Mouse (Mus musculus) gastrocnemius, adult 2 months (tissue): ENCODE measurements around the gene Sox18. TPM values are rescaled to one million over a fixed set of nuclear protein-coding genes. Genes with fewer than 3 reads are reported as not detected.

ENCODE experiments used
- DNase-seq: peaks from one replicate; pipeline ENCODE4 v3.0.0; 2022
- H3K27ac ChIP-seq: fragments of 200-600 bp; 2 replicates; pipeline ENCODE4 v1.8.1; 2022; ENCODE audit warnings: mild to moderate bottlenecking
- H3K4me3 ChIP-seq: fragments of 200-600 bp; 2 replicates; pipeline ENCODE4 v1.8.1; 2022; ENCODE audit warnings: mild to moderate bottlenecking, moderate library complexity
- CTCF ChIP-seq: fragments of 200-600 bp; IDR thresholded peaks from 2 replicates; pipeline ENCODE4 v1.8.1; 2022; ENCODE audit warnings: antibody characterized with exemption, mild to moderate bottlenecking, moderate library complexity
- intact Hi-C: fragments of 180-260 bp; cut with DNase I; formaldehyde crosslinking; loops from one replicate; pipeline ENCODE4 v1.15.1; 2025
- total RNA-seq, 2 experiments: library from RNA; stranded (reverse); gene quantifications; 2 replicates each; pipeline ENCODE4 v1.2.3; 2021

Gene Sox18
- total RNA-seq, 2 experiments from 2014 or later, result 10.4 to 15.3 TPM

GRCm38 (mm10) chr2:181658930-181659555, 12.4 kb downstream of the Sox18 start:
- intact Hi-C loops, result loop anchor here (1.0 to 5.0 kb wide), 2 partner anchors 18 to 48 kb away; no protein-coding TSS in a partner anchor
- DNase-seq, result peak; percentile 73
- no peak overlapping the region; the same call in 1 of the 2 replicates for H3K4me3 ChIP-seq
- H3K27ac ChIP-seq, result peak overlapping the region; percentile 72
- TF ChIP-seq CTCF, result no peak

DNA sequence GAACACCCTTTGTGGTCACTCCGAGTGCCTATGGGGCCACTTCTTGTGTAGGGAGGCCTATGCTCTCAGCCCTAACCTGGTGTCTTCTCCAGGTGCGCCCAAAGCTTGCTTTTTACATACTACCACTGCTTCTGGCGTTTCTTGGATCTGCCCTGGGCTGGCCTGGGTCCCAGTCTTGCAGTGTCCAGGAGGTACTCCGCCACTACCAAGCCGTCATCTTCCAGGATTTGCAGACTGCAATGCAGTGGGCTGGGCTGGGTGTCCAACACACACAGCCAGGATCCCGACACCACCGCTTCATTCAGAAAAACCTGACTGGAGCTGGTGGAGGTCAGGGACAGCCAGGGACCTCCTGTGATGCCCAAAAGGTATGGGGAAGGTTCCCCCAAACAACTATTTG, 12.9 kb downstream of the Sox18 start:
- no peak for TF ChIP-seq CTCF
- peak overlapping the region; percentile 72 for H3K27ac ChIP-seq
- intact Hi-C loops, result loop anchor here (5.0 kb wide), 1 partner anchor 49 kb away; no protein-coding TSS in a partner anchor
- no peak overlapping the region for H3K4me3 ChIP-seq
- DNase-seq, result no peak

- DNase-seq, result no peak
- no peak overlapping the region for H3K4me3 ChIP-seq
- peak overlapping the region; percentile 20; the same call in 1 of the 2 replicates for H3K27ac ChIP-seq
- no peak for TF ChIP-seq CTCF
- intact Hi-C loops, result loop anchor here (5.0 kb wide), 1 partner anchor 50 kb away; no protein-coding TSS in a partner anchor
Observed at GRCm38 (mm10) chr2:181657441-181657840, 14.0 kb downstream of the Sox18 start.

- no peak for TF ChIP-seq CTCF
- no peak within 1 kb of the TSS for H3K4me3 ChIP-seq
- intact Hi-C loops, result loop anchor here (5.0 kb wide), 1 partner anchor 51 kb away; no protein-coding TSS in a partner anchor
- DNase-seq, result no peak
- H3K27ac ChIP-seq, result peak within 1 kb of the TSS; percentile 20; the same call in 1 of the 2 replicates
Observed at GRCm38 (mm10) chr2:181656734-181657133, 14.7 kb downstream of the Sox18 start, which contains the start of gene Gm29797. Gene Gm29797 (plus strand): TSS chr2:181657034.

DNA sequence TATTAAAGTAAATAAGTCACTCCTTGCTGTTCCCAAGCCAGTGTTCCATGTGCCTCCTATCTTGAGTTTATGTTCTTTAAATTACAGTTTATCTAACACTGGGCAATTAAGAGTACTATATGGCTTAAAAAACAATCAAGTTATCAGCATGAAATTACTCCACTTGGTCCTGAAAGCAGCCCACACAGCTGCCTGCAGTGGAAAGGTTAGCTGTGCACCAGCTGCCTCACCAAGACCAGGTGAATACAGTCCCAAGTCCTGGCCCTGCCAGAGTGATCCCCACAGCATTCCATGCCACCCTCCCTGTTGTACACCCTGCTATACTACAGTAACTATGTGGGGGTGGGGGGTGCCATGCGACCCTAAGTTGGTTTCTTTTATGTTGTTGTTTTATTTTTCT, 17.9 kb downstream of the Sox18 start:
- H3K4me3 ChIP-seq, result no peak overlapping the region
- no peak for DNase-seq
- H3K27ac ChIP-seq, result no peak overlapping the region
- no peak for TF ChIP-seq CTCF
- intact Hi-C loops, result no loop called here

- intact Hi-C loops, result no loop called here
- DNase-seq, result no peak
- no peak for TF ChIP-seq CTCF
- Histone ChIP-seq H3K4me3 (no peak overlapping the region), H3K27ac (no peak overlapping the region)
Observed at GRCm38 (mm10) chr2:181653065-181653464, 18.4 kb downstream of the Sox18 start.

DNA sequence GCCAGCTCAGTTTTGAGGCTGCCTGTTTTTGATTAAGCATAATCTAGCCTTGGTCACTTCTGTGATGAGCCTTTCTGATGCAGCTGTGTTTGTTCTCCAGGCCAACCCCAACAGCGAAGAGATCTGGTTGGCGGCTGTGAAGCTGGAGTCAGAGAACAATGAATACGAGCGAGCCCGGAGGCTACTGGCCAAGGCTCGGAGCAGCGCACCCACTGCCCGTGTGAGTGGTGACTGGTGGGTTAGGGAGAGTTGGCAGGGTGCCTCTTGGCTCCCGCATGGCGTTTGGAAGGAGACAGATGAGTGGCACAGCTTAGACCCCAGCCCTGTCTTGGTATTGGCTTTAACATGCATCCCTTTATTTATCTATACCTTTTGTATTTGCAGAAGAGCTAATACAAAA, 22.5 kb downstream of the Sox18 start:
- DNase-seq, result no peak
- Histone ChIP-seq H3K4me3 (no peak overlapping the region), H3K27ac (no peak overlapping the region)
- no peak for TF ChIP-seq CTCF
- intact Hi-C loops, result no loop called here

- DNase-seq, result no peak
- intact Hi-C loops, result no loop called here
- H3K4me3 ChIP-seq, result no peak overlapping the region
- TF ChIP-seq CTCF, result no peak
- no peak overlapping the region for H3K27ac ChIP-seq
Observed at GRCm38 (mm10) chr2:181646626-181647472, 24.6 kb downstream of the Sox18 start.

DNA sequence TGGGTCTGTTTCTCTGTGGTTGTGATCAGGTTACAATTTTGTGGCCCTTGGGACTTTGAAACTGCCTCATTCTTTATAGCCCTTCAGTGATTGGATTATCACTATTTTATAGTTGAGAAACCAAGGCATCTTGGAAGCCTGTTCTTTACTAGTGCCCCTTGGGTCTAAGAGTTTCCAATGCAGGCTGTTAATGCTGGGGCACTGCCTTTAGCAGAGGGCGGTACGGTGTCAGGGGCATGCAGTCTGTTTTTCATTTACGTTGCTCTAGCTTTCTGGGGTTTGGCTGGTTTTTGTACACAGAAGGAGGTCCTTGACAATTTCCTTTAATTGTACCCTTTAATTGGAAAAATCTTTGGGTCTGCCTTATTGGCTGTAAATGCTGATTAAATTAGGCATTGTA, 25.8 kb downstream of the Sox18 start:
- intact Hi-C loops, result no loop called here
- Histone ChIP-seq H3K27ac (no peak overlapping the region), H3K4me3 (no peak overlapping the region)
- DNase-seq, result no peak
- no peak for TF ChIP-seq CTCF

GRCm38 (mm10) chr2:181644361-181644760, 27.1 kb downstream of the Sox18 start:
- TF ChIP-seq CTCF, result peak; percentile 77
- intact Hi-C loops, result no loop called here
- Histone ChIP-seq H3K27ac (no peak overlapping the region), H3K4me3 (no peak overlapping the region)
- DNase-seq, result peak; percentile 35

DNA sequence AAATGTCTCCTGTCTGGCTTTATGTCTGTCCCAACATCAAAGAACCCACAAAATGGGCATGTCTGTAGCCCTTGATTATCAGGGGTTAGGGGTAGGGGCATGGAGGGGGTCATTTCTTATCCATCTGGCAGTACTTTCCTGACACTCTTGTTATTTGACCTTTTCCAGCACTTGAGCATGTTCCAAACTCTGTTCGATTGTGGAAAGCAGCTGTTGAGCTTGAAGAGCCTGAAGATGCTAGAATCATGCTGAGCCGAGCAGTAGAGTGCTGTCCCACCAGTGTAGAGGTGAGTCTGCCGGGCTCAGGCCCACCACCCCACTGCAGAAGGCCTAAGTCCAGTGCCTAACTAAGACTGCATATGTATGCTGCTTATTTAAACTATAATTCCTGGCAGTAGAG, 35.6 kb downstream of the Sox18 start:
- no peak overlapping the region for H3K27ac ChIP-seq
- H3K4me3 ChIP-seq, result no peak overlapping the region
- intact Hi-C loops, result no loop called here
- TF ChIP-seq CTCF, result no peak
- no peak for DNase-seq

- Histone ChIP-seq H3K27ac (no peak overlapping the region), H3K4me3 (no peak overlapping the region)
- intact Hi-C loops, result no loop called here
- TF ChIP-seq CTCF, result no peak
- DNase-seq, result no peak
Observed at GRCm38 (mm10) chr2:181632624-181633023, 38.8 kb downstream of the Sox18 start.

GRCm38 (mm10) chr2:181628471-181628870, 43.0 kb downstream of the Sox18 start:
- intact Hi-C loops, result no loop called here
- no peak for TF ChIP-seq CTCF

More at GRCm38 (mm10) chr2:181628471-181628870, 43.0 kb downstream of the Sox18 start:
- no peak for DNase-seq
- H3K4me3 ChIP-seq, result no peak overlapping the region
- H3K27ac ChIP-seq, result no peak overlapping the region
